Mouse (Mus musculus): ENCODE data around the gene Plcxd2.

The Plcxd2 gene

DNA sequence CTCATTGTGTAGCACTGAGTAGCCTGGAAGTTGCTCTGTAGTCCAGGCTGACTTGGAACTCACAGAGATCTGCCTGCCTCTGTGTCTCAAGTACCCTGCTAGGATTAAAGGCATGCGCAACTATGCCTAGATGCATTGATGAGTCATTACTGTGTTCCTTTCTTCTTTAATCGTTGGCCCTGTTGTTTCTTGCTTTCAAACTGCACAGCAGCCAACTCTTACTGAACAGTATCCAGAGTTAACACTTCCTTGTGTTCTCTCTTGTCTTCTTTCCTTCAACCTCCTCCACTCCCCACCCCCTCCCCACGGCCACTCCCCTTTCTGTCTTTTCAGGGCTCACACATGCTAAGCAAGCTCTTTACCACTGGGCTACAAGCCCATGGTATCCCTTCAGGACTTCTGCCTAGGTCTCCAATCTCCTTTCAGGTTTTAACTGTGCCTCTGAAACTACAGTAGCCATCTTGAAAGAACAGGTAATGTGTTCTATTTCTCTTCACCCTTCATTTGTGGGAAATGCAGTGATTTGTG lies 74.0 kb downstream of the Plcxd2 start:
- peak; percentile 38 for DNase-seq

DNA sequence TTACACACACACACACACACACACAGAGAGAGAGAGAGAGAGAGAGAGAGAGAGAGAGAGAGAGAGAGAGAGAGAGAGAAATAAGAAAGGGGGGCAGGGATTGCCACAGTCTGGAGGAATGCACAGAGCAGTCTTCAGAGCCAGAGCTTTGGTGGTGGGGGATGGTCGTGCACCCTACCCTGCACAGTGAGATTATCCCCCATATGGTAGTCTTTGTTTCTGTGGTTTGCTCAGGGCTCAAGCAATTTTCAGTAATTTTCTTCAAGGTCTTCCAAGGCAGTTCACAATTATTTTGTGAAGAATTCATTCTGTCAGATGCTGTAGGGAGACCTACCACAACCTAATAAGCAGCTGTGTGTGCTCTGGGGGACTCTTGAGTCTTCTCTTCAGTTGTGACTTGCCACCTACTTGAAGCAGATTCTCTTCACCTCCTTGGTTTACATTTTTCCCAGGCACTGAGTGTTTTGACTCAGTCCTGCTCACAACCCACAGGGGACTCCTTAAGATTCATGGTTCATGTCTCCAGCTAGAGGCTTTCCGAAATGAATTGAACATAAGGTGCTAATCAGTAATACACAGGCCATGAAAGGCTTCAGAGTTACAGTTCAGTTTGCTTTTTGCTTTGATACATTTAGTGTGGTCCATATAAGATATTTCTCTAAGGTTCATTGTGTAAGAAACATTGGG lies 75.2 kb downstream of the Plcxd2 start:
- DNase-seq = peak; percentile 32

DNA sequence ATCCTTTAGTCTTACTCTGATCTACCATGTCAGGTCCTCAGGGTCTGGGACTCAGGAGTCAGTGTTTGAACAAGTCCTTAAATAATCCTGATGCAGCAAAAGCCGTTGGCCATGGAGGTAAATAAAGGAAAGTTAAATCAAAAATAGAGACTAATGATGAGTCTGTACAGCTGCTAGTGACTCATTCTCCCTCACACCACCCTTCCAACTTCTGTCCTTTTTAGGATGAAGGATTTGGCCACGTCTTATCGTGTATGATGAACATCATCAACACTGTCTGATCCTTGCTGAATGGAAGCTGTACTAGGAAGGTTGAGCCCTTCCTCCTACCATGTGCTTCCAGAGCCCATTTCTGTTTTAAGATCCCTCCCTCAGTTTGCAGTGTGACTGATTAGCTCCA lies 79.7 kb downstream of the Plcxd2 start:
- no peak for DNase-seq

DNA sequence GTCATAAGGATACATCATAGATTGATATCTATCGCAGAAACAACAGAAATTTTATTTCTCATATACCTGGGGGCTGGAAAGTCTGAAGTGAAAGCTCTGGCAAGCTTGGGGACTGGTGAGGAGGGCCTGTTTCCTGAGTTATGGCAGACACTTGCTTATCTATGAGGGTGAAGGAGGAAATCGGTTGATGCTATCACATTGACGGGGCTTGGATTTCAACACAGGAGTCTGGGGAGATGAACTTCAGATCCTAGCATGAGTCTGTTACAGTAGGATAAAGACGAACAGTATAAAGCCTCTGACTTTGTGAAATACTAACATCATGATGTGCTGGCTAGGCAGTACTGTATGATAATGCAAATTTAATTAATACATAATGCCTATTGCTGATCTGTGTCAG lies 81.9 kb downstream of the Plcxd2 start:
- no peak for DNase-seq

DNA sequence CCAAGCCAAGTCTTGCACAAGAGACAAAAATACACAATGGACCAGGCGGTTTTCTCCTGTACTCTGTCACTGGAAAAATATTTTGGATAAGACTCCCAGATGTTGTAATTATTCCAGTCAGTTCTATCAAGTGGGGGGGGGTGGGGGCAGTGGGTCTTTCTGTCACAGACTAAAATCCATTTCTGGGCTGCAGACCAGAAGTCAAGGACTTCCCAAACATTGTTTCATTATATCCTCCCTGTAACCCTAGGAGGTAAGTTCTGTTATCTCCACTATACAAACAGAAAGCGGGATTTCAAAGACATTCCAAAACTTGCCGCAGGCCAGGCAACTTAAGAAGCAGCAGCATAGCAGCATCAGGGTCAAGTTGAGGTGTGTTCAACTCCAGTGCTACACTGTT lies 82.4 kb downstream of the Plcxd2 start:
- no peak for DNase-seq

DNA sequence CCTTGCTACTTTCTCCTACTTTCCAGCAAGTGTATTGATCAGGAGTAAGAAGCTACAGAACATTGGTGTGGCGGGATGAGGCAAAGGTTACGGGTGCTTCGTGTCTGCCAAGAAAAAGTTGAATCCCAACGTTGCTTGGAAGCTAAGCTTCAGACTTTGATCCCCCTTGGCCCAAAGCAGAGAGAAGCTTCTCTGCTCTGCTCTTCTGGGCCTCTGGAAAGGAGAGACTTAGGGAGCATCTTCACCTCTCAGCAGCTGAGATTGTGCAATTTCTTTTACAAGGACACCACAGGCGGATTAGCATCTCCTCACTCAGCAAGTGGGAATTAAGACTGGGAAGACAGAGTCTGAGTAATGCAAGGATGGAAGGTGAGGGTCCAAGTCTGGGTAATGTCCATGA lies 83.1 kb downstream of the Plcxd2 start:
- DNase-seq = no peak

DNA sequence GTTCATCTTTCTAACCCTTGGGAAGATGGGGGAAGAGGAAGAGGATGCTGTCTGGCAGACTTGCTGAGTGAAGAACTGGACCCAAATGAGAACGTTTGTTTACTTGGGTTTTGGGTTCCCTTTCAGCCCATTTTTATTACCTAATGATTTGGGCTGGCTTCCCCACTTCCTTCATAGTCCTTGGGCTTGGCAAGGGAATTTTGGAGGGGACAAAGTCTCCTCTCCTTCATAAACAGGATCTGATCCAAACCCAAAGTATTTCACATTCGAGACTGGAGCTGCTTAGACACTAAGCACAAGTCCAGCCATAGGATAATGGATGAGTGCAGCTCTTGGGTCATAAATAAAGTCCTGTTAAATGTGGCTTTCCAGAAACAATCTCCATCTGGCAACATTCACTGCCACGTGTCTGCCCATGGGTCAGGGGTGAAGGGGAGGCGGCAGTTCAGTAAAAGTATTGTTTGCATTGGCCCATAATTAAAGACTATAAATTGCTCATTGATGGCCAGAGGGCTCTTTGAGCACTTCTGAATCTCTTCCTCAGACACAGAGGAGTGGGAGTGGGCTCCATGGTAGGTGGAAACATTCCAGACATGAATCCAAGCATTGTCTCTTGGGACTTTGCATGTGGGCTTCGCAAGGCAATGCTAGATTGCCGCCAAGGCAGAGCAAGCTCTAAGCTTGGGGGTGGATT lies 86.1 kb downstream of the Plcxd2 start:
- no peak for DNase-seq

DNA sequence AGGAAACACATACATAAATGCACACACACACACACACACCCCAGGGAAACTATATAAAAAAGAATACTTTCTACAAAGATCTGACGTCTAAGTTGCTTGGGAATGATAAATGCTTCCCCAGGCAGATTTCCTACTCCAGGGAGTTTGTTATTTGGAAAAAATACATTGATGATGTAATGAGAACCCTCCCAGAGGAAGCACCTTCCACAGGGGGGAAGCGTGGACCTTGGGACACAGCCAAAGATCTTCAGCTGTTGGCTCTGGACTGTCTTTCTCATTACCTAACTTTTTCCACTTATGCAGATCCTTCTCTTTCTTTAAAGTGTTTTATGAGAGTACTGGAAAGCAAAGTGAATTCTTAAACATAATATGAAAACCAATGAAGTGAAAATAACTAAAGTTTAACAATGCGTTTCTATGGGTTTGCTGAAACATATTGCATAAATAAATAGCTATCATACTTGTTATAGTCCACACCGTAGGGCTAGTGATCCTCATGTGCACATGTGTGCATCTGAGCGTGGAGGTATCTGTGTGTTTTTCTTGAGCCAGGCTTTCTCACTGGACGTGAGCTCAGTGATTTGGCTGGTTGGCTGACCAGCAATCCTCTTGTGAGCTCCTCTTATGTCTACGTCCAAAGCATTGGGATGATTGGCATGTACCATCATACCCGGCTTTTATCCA lies 87.3 kb downstream of the Plcxd2 start:
- DNase-seq = no peak

DNA sequence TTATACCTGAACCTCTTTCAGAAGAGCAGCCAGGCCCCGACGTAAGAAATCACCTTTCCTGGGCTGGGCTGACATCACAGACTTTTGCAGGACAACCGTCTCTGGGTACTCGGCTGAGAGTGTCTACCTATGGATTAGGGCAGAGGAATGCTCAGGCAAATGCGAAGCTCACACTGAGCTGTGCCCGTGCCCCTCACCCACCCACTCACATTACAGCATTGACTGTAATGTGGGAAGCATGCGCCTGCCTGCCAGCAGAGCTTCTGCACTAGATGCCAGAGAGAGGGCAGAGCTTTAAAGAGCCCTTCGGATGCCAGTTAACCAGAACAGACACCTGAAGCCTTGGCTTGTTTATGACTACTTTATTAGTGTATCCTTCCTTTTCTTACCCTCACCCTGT lies 90.4 kb downstream of the Plcxd2 start:
- DNase-seq = no peak

All from retina, postnatal 1 day (tissue).